Mouse (Mus musculus) heart, adult 18-20 months (tissue): Measurements from ENCODE around the gene Fam193a. TPM values are rescaled to one million over a fixed set of nuclear protein-coding genes. Genes with fewer than 3 reads are reported as not detected.

Source experiments
- DNase-seq, 2 experiments: peaks; one replicate each; pipeline ENCODE4 v3.0.0; 2021 to 2022; ENCODE audit warnings: mixed read lengths in 1 of 2
- total RNA-seq, 2 experiments: library from RNA; stranded (reverse); gene quantifications; 2 replicates each; pipeline ENCODE4 v1.2.3; 2021

Gene Fam193a
- total RNA-seq, 2 experiments from 2014 or later: 21.2 to 29.8 TPM

DNA sequence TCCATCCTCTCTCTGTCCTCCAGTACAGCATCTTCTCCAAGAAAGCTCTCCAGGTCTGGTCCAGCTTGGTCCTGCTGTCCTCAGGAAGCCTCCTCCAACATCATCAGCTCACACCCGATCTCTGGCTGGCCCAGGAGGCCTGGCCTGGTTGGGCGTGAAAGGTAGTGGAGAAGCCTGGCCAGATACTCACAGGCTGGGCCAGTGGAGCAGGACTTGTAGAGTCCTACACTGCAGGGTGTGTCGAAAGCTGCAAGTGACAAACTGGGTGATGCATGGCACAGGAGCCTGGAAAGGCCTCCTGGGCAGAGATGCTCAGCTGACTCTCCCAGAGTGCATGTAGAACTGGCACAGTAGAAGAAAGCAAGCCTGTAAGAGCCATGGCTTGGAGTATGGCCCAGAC is 151.6 kb downstream of the Fam193a start:
- no peak for DNase-seq

DNA sequence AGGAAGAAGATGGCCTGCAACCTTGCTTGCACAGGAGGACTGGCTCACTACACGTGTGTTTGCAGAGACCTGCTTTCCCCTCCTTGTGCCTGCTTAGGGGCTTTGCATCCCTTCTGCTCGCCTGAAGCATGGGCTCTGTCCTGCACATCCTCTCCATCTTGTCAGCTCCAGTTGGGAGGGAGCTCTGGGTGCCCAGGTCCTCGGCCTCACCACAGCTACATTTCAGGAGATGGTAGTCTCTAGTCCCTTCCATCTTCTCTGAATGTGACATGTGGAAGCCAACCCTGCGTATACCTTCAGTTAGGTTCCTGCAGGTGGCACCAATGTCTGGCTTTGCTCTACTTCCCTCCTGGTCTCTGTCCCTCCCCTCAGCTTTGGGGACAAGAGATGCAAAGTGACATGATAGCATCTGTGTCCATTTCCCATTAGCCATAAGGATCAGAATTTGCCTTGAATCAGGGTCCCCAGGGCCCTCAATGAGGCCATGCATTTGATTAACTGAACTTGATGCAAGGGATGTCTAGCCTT is 154.3 kb downstream of the Fam193a start:
- DNase-seq: no peak

- DNase-seq: no peak
Measured at GRCm38 (mm10) chr5:34524511-34524910, 154.8 kb downstream of the Fam193a start.

- peak; percentile 98 for DNase-seq
Measured at GRCm38 (mm10) chr5:34525663-34526476, 156.1 kb downstream of the Fam193a start, which contains the start of gene Sh3bp2. Sh3bp2 (plus strand) TSS chr5:34525838.

- no peak for DNase-seq
Measured at GRCm38 (mm10) chr5:34526477-34526775, 156.7 kb downstream of the Fam193a start.

DNA sequence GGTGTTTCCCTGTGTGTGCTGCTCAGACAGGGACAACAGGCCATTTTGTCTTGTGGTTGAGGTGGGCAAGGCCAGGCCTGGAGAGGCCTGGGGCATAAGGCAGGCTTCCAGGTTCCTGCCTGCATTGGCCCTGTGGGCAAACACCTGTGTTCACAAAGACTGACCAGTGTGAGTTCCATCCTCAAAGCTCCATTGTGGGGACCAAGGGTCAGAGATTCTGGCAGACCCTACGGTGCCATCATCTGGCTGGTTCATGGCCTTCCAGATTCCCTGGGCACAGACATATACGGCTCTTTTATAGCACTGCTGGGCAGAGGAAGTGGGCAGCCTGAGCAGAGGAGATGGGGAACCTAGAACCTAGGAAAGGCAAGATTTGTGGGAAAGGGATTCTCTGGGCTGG is 157.6 kb downstream of the Fam193a start:
- DNase-seq: no peak

DNA sequence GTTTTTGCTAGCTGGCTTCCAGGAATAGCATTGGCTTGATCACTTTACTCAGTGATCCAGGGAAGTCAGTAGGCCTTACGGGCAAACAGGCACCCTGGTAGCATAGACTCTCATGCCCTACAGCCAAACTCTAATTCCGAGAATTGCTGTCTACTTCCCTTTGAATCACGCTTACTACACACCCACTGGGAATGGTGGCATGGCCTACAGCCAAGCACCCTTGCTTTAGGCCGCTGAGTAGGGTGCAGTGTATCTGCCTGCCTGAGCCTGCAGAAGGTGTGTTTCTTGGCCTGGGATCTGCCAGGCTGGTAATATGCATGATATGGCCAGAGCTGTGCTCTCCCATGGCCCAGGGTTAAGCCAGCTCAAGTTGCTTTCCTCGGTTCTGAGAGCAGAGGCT is 159.0 kb downstream of the Fam193a start:
- no peak for DNase-seq

GRCm38 (mm10) chr5:34530116-34530515 is 160.4 kb downstream of the Fam193a start:
- DNase-seq: no peak

GRCm38 (mm10) chr5:34530687-34531086 is 161.0 kb downstream of the Fam193a start:
- DNase-seq: no peak

GRCm38 (mm10) chr5:34533066-34533465 is 163.3 kb downstream of the Fam193a start:
- DNase-seq: no peak

DNA sequence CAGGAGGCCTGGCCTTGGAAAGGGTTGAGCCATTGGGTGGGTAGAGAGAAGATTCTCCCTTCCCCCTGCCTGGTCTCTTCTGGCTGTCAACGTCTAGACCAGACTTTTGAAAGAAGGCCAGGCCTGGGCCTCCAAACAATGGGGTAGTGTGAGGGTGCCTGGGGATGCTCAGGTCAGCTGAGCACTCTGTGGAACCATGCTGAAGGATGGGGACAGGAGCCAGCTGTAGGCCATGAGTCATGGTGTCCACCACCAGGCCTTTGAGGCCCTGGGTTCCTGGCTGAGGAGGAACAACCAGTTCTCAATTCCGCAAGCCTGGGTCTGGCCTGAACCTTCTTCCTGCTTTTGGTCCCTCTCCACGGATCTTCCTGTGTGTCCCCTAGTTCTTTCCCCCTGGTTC is 164.1 kb downstream of the Fam193a start:
- peak; percentile 36 to 82 for DNase-seq

DNA sequence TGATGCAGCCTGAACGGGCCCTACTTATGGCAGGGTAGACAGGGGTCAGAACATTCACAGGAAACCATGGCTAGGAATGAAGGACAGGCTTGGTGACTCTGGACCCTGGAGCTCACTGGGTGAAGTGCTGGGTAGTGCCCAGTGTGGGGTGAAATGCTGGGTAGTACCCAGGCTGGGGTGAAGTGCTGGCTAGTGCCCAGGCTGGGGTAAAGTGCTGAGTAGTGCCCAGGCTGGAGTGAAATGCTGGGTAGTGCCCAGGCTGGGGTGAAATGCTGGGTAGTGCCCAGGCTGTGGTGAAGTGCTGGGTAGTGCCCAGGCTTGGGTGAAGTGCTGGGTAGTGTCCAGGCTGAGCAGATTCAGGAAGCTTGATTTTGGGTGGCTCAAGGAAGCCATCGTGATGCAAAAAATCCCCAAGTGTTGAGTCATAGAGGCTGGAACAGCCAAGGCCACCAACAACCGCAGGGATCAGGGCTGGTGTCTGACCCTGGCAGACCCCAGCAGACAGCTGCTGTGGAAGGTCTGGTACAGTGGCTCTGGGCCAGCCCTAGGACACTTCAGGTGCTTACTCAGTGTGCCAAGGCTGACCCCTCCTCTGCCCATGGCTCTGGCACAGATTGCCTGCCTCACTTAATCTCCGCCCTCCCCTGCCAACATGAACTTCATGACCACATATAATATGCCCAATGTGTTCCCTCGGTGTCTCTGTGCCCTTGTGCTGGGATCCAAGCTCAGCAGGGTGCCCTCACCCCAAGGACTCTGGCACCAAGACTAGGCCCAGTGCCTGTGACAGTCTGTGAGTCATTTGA is 165.2 kb downstream of the Fam193a start:
- peak; percentile 28 to 61 for DNase-seq

DNA sequence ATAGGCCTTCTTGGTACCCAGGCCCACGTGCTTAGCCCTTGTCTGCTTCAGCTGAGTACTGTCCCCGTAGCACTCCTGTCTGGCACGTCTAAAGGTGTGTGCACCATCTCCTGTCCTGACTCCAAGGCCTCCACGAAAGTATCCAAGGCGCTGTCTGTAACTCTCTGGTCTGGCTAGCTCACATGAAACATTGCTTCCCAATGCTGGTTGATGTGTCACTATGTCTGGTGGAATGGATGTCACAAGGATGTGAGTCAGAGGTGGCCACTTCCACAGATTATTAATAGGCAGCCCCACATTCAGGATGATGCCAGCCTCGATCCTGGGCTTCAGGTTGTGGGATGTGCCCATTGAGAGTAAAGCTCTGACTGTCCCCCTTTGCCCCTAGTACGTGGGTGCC is 166.1 kb downstream of the Fam193a start:
- DNase-seq: no peak

Other genes starting within 250 kb of the Fam193a start
- 10 to 100 TPM; 10.9 to 13.0 TPM for gene Poln, start 200.5 kb upstream of the Fam193a start, total RNA-seq
- 1 to 10 TPM; 5.3 TPM for gene Haus3, start 200.4 kb upstream of the Fam193a start, total RNA-seq
- gene Mxd4, start 182.2 kb upstream of the Fam193a start, total RNA-seq: 10 to 100 TPM; 68.7 to 77.8 TPM
- under 1 TPM; 0.42 to 0.59 TPM for gene Zfyve28, start 81.5 kb upstream of the Fam193a start, total RNA-seq
- gene Cfap99, start 81.3 kb upstream of the Fam193a start, total RNA-seq: not detected
- 10 to 100 TPM; 29.1 to 32.2 TPM for gene Rnf4, start 33.6 kb upstream of the Fam193a start, total RNA-seq
- gene Tnip2, start 144.1 kb downstream of the Fam193a start, total RNA-seq: 1 to 10 TPM; 5.7 to 5.9 TPM
- gene Sh3bp2, start 155.9 kb downstream of the Fam193a start, total RNA-seq: 1 to 10 TPM; 2.6 to 3.2 TPM
- 100 to 1,000 TPM; 124 to 133 TPM for gene Add1, start 203.7 kb downstream of the Fam193a start, total RNA-seq